Mouse (Mus musculus): Measurements from ENCODE around the gene Cog2.

DNA sequence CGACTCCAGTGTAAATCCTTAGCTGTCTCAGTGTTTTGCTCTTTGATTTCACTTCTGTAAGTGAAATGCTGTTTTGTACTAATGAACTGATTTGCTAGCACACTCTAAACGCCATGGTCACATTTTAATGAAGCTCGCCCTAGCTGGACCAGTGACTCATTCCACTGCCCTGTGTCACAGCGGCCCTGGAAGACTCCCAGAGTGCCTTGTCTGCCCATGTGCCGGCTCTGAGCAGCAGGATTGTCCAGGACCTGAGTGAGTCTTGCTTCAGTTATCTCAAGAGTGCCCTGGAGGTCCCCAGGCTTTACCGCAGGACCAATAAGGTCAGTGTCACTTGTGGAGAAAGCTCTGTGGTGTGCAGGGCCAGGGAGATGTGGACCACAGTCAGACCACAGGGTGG lies 25.8 kb downstream of the Cog2 start:
- TF ChIP-seq POLR2A (IDR thresholded peaks at IDR 0.05; ENCODE audit: control insufficient read depth, low read depth, low read length) (no peak), CTCF (IDR thresholded peaks at IDR 0.05; ENCODE audit: control insufficient read depth, insufficient read depth, insufficient replicate concordance, low read depth, low read length) (no peak)
